Mouse (Mus musculus) embryo, embryonic 11 days (tissue): ENCODE data around the gene Aurka.

Experiments used
- DNase-seq: peaks from one replicate; pipeline ENCODE4 v3.0.0-alpha.2; 2015

The Aurka gene

DNA sequence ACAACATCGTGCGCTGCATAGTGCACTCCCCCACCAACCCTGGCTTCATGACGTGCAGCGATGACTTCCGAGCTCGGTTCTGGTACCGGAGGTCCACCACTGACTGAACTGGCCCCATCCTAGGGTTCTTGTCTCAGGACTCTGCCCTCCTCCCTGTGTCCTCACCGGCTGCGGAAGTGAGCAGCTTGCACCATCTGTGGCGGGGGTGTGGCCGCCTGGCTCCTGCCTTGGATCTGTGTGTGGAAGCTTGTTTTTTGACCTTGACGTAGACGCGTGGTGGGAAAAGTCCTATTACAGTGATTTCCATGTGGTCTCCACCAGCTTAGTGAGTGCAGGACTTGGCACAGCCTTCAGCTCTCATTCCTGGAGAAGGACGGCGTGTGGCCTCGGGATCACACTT is 10.2 kb upstream of the Aurka start:
- DNase-seq = no peak

DNA sequence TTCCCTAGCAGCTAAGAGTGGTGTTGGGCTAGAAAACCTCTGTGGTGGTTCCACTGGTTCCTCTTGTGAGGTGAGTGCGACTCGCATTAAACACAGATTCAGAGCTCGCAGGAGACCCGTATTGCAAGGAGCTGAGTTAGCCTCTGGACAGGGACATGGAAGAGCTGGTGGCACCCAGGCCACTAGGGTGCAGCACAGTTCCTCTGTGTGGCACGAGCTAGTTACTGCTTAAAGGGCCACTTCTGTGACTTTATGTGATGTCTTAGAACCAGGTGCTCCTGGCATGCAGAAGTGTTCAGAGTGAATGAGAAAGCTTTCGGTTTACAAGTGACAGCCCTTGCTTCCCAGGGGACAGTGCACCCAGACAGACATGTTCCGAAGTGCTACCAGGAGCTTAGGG is 8.0 kb upstream of the Aurka start:
- peak; percentile 40 for DNase-seq

DNA sequence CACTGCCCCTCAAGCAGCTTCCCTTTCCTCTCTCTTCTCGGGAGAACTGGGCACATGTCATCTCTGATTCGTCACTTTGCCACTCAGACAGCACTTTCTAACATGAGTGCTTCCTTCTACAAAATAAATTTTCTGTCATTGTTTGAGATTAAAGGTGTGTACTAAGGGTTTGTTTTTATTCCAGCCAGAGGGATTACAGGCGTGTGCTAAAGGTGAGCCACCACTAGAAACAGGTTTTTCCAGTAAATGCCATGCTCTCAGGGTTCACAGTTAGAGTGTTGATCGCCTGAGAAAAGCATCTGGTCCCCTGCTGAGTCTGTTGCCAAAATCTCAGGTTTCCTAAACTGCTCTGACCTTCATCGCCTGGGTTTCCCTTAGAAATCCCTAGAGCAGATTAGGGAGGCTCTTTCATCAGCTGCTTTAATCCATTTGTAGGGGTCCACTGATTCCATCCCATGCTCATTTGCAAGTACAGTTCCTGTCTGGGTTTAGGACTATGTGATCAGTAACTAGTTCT is 6.7 kb upstream of the Aurka start:
- no peak for DNase-seq

DNA sequence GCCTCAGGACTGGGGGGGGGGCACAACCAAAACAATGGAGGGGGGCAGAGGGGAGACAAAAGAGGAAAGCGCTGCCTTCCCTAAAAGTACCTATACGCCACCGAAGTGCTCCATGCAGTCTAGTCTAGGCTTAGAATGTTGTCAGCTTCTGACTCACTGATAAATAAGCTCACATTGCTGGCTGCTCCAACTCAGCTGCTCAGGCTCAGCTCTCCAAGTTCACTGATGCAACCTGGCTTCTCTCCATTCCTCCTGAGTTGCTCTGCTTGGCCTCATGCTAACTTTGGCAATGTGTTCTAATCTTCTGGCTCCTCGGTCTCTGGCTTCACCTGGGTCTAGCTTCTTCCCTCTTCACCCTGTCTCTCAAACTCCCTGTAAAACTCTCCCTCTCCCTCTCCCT is 6.2 kb upstream of the Aurka start:
- DNase-seq = no peak

DNA sequence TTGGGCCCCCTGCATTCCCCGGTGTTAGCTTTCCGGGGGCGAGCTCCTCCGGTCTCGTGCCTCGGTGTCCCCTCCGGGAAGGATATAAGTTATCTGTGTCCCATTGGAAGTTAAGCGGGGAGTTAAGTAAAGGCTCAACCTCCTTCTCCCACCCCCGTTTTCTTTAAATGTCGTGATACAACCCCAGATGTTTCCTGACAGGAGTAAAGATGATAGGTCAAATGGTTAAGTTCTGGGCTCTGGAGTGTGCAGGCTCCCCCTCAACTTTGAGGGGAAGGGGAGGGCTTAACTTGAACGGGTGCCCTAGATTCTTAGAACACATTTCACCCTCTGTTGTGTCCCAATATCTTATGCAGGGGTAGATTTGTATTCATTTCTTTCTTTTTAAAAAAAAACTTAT is 923 bp upstream of the Aurka start:
- DNase-seq = no peak

DNA sequence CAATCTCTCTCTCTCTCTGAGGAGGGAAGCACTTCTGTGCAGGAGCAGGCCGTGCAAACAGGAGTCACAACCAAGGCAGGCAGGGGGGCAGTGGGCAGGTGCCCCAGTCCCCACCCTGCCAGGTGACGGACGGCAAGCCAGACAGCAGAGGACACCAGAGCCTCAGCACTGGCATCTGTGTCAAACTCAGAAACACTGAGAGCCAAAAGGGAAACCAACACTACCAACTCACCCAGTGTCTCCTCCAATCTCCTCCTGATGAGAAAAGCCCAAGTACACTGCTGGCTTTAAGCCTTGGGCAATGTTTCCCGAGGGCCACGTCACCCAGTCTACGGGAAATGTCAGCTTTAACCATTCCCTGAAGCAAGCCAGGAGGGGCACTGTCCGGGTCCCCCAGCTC is 7.2 kb downstream of the Aurka start:
- no peak for DNase-seq

DNA sequence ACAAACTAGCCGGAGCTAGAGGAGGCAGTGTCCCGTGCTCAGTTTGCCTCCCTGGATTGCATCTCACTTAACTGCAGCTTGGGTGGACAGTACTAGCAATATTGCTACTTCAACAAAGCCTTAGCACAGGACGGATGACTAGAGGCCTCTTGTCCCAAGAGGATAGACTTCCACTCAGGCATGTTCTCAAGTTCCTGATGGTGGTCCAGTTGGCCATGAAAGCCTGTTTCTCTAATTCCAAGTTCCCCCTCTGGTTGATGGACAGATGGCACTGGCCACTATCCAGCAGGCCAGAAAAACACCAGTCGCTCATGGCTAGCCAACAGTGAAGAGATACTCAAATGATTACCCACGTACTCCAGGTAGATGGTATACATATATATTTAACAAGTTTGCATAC is 14.5 kb downstream of the Aurka start:
- no peak for DNase-seq

DNA sequence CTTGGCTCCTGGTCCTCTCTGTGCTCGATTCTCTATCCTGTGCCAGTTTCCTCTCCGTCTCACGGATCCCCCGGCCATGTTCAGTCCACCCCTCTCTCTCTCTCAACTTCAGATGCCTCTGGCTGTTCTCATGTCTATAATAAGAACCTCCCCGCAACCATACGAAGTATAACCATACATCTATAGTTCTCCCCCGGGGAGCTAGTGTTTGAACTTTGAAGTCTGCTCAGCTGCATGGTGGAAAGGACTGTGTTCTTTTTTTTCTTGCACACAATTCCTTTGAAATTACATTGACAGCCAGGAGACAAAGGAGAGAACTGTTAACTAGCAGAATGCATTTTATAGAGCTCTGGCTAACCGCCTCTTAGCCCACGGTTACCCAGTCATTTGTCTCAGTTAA is 15.6 kb downstream of the Aurka start:
- no peak for DNase-seq

DNA sequence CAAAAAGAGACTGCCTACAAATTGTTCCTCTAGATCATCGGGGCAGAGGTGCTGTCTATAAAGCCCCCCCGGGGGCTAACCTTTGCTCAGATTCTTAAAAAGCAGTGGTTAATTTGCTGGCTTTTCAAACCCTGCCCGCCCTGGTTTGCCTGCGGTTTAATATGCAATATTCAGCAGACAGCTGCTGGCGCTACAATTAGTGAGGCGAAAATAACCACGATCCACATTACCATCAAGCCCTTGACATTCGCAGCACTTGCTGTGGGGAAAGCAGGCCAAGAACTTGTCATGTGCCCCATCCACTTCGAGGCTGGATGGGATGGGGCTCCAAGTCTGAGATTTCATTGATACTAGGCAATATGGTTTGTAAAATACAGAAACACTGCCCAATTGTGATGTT is 17.1 kb downstream of the Aurka start:
- no peak for DNase-seq

DNA sequence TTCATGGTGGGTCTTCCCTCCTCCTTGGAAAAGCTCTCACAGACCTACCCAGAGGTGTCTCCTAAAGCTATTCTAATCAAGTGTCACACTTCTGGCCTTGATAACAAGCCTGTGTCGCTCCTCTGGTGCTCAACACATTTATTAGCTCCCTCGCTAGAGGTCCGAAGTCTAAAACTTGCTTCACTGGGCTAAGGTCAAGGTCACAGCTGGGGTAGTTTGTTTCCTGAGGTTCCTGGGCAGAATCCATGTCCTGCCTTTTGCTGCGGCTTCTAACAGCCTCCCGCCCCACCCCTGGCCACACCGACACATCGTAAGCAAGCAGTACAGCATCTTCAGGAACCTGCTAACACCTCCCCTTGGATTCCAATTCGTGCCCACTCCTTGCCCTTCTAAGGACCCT is 19.6 kb downstream of the Aurka start:
- no peak for DNase-seq

DNA sequence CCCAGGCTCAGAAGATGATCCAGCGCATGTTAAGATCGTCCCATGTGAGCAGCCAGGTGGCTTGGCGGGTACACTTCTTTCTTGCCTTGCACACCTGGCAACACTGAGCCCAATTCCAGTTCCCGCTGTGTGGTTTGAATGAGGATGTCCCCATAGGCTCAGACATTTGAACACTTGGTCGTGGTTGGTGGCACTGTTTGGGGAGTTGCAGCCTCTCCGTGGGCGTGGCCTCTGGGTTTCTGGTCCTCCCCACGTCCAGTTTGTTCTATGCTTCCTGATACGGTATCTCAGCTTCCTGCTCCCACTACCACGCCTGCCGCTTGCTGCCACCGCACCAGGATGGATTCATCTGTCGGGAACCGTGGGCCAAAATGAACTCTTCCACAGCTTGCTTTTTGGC is 20.6 kb downstream of the Aurka start:
- no peak for DNase-seq

DNA sequence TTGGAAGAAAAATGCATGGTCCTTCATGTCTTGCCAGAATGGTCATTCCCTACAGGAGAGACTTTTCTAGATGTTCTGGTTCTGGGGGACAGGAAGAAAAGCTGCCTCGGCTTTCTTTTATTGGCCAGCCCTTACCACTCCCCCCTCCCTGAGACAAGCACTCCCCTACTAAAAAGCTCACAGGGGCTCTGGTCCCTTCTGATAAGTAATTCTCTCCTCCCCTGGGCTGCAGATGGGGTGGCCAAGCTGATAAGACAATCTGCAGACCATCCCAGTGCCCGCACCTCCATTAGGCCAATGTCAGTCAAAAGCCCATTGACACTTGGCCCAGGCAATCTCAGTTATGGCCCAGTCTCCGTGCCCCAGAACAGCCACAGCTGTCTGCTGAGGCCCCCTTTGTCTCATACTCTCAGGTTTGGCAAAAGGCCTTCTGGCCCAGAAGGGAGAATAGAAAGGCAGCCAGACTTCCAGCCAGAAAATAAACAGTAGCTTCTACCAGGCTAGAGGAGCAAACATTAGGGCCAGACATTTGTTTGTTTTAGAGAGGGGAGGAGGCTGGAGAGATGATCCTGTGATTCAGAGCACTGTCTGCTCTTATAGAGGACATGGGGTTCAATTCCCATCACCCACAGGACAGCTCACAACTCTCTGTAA is 21.9 kb downstream of the Aurka start:
- no peak for DNase-seq

DNA sequence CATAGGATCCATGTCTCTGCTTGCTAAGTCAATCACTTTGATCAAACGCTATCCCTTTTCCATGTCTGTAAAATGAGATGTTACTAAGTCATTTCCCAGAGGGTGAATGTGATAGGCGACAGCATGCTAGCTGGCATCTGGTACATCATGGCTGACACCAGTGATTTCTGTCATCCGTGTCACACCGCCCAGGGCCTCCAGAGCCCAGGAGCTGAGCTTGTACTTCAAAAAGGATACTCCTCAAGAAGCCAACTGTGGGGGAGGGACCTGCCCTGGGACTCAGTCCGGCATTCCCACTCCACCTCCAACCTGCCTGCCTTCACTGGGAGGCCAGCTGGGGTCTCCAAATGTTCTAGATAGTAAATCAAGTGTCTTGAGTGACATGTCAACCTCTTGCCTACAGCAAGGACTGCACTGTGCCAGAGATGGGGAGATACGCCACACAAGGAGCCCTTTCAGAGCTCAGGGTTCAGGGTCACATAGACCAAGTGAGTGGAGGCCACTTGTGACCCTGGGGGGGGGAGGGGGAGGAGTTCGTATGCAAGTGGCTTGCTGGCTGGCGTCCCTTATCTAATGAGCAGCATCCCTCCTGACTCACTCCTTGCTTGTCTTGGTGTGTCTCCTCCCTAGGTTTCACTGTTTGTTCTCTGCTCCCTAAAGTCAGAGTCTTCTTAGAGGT is 23.3 kb downstream of the Aurka start:
- peak; percentile 42 for DNase-seq

DNA sequence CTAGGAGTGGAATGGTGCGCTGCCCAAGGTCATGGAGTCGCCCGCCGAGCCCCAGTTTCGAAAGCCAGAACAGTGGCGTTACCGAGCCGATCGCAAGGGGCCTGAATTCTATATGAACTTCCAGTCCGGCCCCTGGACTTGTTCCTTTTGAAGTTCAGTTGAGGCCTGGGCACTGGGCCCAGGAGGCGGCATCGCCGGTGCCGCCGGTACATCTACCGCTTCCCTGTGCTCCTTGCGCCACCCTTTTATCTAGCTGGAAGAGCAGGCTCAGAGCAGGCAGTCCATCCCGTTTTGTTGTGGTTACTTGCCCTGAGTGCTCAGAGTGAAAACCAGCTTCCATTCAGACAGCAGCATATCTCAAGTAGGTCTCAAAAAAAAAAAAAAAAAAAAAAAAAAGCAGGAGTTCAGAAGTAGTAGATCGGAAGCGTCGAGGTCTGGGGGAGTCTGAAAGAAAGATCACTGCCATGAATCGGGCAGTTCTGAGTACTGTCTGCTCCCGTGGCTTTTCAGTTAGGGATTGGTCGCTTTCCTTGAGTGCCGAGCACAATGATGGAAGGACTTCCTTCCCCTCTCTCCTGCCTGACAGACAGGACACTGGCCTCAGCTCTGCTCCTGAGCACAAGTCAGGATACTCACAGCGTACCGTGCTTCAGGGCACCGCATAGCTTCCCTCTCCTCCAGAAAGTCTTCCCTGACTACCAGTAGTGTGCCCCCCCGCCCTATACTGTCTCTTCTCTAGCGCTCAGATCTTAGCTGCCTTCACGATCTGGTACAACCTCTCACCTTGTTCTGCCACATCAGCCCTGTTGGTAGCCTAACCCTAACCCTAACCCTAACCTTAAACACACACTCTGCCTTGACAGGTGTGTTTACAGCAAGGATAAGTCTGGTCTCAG is 24.1 kb downstream of the Aurka start:
- peak; percentile 53 for DNase-seq

DNA sequence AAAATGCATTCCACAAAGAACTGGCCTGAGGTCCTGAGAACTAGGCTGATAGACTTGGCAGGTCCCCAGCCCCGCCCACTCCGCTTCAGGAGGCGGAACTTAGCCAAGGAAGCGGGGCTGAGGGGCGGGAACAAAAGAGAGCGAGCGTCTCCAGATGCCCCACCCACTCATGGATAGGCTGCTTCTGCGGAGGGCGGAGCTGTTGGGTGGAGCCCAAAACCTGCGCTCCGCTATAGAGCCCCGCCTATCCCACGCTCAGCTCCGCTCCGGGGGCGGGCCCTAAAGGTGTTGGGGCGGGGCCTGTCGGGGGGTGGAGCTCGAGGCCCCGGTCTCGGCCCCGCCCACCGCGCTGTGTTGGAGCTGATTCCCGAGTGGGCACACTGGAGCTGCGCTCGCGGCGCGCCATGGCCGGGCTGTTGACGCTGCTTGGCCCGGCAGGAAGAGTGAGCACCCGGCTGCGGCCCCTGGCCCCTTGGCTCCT is 25.0 kb downstream of the Aurka start, which contains the start of gene Fam210b:
Gene Fam210b, plus strand, starts transcription at position 308 of the 481 bp plus-strand sequence.
- DNase-seq = peak; percentile 99

DNA sequence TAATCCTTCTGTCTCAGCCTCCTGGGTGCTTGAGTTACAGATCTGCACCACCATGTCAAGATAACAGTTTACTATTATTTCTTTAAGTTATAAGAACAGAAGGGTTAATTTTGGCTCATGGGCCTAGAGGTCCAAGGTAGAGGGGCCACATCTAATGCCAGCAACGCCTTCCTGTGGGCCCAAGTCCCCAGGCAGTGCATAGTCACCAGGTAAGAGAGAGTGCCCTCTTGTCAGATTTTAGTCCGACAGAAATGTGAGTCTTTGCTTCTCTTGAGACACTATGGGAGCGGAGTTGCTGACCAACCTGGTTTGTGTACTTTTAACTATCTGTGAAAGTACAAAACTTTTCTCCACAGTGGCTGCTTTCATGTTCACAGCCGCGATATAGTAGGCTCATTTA is 25.7 kb downstream of the Aurka start:
- no peak for DNase-seq

DNA sequence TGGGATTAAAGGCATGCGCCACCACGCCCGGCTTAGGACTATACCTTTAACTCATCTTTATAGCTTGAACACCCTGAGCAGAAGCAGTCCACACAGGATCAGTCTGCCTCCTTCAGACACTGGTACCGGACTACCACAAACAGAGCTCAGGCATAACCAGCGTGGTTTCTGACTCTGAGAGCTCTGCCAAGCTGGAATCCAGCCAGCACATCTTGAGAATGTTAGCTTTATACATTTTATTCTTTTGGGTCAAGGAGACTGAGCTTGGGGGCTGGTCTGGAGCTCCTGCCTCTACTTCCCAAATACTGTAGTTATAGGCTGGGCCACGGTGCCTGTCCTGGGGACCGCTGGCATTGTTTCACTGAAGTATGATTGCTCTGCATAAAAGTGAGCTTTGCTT is 26.6 kb downstream of the Aurka start:
- DNase-seq = no peak

DNA sequence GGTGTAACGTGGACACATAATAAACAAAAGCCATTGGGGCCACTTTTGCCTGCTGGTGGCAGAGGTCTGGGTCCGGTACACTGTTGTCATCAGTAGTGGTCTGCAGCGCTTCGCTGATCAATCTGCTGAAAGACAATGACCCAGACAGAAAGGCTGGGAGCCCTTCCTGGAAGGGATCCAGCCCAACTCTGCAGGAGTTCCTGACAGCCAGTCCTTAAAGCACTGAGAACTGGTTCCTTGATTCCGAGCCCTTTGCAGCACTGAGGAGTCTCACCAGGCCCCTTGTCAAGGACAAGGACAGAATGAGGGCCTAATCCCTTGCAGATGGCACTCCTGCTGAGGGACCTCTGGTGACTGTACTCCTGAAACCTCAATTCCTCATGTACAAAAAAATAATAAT is 28.7 kb downstream of the Aurka start:
- DNase-seq = no peak

DNA sequence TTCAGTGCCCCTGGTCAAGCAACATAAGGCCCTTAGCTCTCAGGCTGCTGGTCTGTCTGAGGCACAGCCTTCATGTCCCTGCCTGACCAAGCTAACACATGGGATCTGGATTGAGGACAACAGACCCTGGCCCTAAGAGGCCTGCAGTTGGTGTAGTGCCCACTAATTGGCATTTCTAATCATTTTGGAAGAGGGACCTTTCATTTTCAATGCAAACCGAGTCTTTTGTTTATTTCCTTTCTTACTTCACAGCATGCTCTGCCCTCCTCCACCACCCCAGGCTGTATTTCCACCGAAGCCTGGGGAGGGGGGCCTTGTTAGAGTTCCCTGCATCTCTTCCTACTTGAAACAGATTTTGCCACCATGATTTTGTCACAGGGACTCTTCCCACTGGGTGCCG is 29.4 kb downstream of the Aurka start:
- DNase-seq = no peak

DNA sequence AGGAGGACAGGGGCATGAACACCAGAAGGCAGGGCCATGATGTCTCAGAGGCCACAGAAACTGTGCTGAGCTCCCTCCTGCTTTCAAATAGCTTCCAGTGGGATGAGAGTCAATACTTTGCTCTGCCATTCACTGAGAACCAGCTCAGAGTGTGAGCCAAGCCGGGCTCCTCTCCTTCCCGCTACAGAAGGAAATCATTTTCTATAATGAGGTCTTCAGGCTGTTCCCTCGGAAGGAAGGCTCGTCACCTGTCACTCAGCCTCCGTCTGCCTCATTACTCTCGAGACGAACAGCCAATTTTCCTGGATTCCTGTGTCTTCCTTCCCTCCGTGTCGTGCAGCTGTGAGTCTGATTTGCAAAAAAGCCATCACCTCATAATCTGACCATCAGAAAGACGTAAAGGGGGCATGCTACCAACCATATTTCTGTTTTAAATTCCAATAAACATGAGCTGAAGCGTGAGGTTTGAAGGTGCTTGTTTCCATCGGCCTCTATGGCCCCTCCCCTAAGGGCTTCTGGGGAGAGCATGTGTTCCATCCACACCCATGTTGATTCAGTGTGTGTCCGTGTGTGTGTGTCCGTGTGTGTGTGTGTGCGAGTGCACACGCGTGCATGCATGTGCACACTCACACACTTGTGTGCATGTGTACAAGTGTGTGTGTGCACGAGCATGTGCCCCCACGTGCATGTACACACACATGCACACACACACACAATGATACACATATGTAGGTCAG is 32.0 kb downstream of the Aurka start:
- no peak for DNase-seq

DNA sequence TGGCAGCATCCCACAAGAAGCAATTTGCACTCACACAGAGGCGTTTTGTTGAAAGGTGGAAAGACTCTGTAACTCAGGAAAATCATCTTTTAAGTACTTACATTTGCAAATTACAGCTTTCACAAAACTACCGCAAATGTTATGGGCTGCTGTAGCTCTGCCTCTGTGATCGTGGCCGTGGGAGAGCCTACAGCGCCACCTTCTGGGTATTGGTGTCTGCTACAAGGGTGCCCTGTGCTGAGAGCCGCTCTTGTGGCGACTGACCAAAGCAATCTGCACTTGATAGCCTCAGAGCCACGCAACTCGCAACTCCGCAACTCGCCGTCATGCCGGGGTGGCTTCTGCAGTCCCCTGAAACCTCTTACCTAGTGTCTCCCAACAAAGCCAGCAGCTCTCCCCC is 41.2 kb downstream of the Aurka start:
- peak; percentile 80 for DNase-seq

DNA sequence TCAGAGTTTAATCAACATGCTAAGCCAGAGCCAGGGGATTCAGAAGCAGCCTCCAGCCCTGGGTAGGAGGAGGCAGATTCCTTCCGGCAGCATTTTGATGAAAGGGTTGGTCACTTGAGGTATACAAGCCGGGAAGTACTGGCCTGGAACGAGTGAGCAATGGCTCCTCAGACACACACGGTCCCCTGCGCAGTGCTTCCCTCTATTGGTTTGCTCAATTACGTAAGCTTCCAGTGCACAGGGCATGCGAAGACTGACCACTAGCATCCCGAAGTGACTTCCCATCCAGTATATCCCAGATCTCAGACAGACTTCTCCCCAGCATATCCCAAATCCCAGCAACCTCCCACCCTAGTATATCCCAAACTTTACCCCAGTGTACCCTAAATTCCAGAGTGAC is 42.1 kb downstream of the Aurka start:
- DNase-seq = no peak

DNA sequence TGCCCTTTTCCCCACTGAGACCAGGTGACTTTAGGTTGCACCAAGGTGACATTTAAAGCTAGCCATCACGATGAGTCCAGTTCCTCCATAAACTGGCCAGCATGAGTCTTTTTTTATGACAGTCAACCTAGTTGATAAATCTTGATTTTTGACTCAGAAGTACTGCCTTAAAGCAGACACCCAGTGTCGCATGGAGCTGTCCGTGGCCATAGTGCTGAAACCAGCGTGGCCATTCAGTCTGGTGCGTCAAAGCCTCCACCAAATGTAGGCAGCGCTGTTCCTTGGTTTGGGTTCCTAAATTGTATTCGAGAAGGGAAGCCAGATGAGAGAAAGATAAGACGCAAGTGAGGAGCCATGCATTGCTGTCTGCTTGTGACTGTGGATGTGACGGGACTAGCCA is 49.5 kb downstream of the Aurka start:
- DNase-seq = peak; percentile 85
